Mouse (Mus musculus) frontal cortex, adult 2 months (tissue): ENCODE data around the gene Cfap45. TPM values are rescaled to one million over a fixed set of nuclear protein-coding genes. Genes with fewer than 3 reads are reported as not detected.

ENCODE experiments used
- DNase-seq, 2 experiments: peaks; one replicate each; pipeline ENCODE4 v3.0.0; 2022; ENCODE audit warnings: low spot score in 1 of 2; ENCODE audit errors: extremely low spot score in 1 of 2
- polyA plus RNA-seq: library from polyadenylated mRNA; depleted of rRNA; stranded (reverse); fragments of >200 nt; gene quantifications from 2 replicates; pipeline ENCODE4 v1.2.3, GENCODE M21; 2012

Cfap45 gene
- polyA plus RNA-seq, 1 experiment = 4.5 TPM

GRCm38 (mm10) chr1:172493516-172493915, 27.1 kb upstream of the Cfap45 start:
- no peak for DNase-seq

- no peak for DNase-seq
These were observed 24.6 kb upstream of the Cfap45 start for GRCm38 (mm10) chr1:172496030-172496429.

GRCm38 (mm10) chr1:172497428-172497827, 23.2 kb upstream of the Cfap45 start:
- no peak for DNase-seq

GRCm38 (mm10) chr1:172499765-172500441, 20.7 kb upstream of the Cfap45 start, which contains the start of gene Tagln2:
Gene Tagln2, plus strand, starts transcription at chr1:172500047.
- peak in 1 of 2 experiments; percentile 26 for DNase-seq

- DNase-seq = no peak
These were observed 19.9 kb upstream of the Cfap45 start for GRCm38 (mm10) chr1:172500451-172501370.

GRCm38 (mm10) chr1:172501371-172502144, 19.0 kb upstream of the Cfap45 start:
- DNase-seq = no peak

GRCm38 (mm10) chr1:172502145-172503110, 18.2 kb upstream of the Cfap45 start:
- no peak for DNase-seq

GRCm38 (mm10) chr1:172503111-172503997, 17.2 kb upstream of the Cfap45 start:
- DNase-seq = no peak

- no peak for DNase-seq
These were observed 15.8 kb upstream of the Cfap45 start for GRCm38 (mm10) chr1:172504756-172505155.

- DNase-seq = no peak
These were observed 13.6 kb upstream of the Cfap45 start for GRCm38 (mm10) chr1:172507001-172507400.

GRCm38 (mm10) chr1:172507701-172508100, 12.9 kb upstream of the Cfap45 start:
- DNase-seq = no peak

GRCm38 (mm10) chr1:172508172-172508571, 12.4 kb upstream of the Cfap45 start:
- DNase-seq = no peak

GRCm38 (mm10) chr1:172509235-172509634, 11.4 kb upstream of the Cfap45 start:
- no peak for DNase-seq

- DNase-seq = no peak
These were observed 10.6 kb upstream of the Cfap45 start for GRCm38 (mm10) chr1:172509983-172510382.

GRCm38 (mm10) chr1:172510421-172510972, 10.1 kb upstream of the Cfap45 start:
- DNase-seq = no peak

GRCm38 (mm10) chr1:172512962-172513361, 7.6 kb upstream of the Cfap45 start:
- DNase-seq = peak in 1 of 2 experiments; percentile 20

- peak in 1 of 2 experiments; percentile 25 for DNase-seq
These were observed 6.9 kb upstream of the Cfap45 start for GRCm38 (mm10) chr1:172513525-172514212.

GRCm38 (mm10) chr1:172514213-172514529, 6.4 kb upstream of the Cfap45 start:
- DNase-seq = no peak
